Mouse (Mus musculus) limb, embryonic 14.5 days (tissue): Measurements from ENCODE around the gene Rps19. TPM values are rescaled to one million over a fixed set of nuclear protein-coding genes. Genes with fewer than 3 reads are reported as not detected.

Source experiments
- ATAC-seq: fragments of 200-750 bp; cut with Nextera tagmentation; 2 replicates; pipeline ENCODE4 v1.8.0; 2017; ENCODE audit warnings: low read depth, moderate number of reproducible peaks, moderate TSS enrichment; ENCODE audit not compliant: low FRiP score
- DNase-seq: peaks from one replicate; pipeline ENCODE4 v3.0.0-alpha.2; 2015; ENCODE audit warnings: low spot score
- H3K27ac ChIP-seq: fragments of 300-500 bp; sonication (generic); replicated peaks from 2 replicates; pipeline ENCODE4 v1.5.1; 2014; ENCODE audit warnings: low read depth, mild to moderate bottlenecking, low read length, moderate library complexity, mixed read lengths
- H3K27me3 ChIP-seq: fragments of 300-500 bp; sonication (generic); 2 replicates; pipeline ENCODE4 v1.6.1; 2014; ENCODE audit warnings: low read length, mixed read lengths; ENCODE audit not compliant: control insufficient read depth, insufficient read depth
- H3K36me3 ChIP-seq: fragments of 300-500 bp; sonication (generic); 2 replicates; pipeline ENCODE4 v1.6.1; 2014; ENCODE audit warnings: mild to moderate bottlenecking, low read length, moderate library complexity, mixed read lengths; ENCODE audit not compliant: control insufficient read depth, insufficient read depth
- H3K4me1 ChIP-seq: fragments of 300-500 bp; sonication (generic); 2 replicates; pipeline ENCODE4 v1.6.1; 2014; ENCODE audit warnings: antibody characterized with exemption, low read length, mixed read lengths; ENCODE audit not compliant: control insufficient read depth, insufficient read depth
- H3K4me2 ChIP-seq: fragments of 300-500 bp; sonication (generic); replicated peaks from 2 replicates; pipeline ENCODE4 v1.6.1; 2014; ENCODE audit warnings: low read depth, mild to moderate bottlenecking, low read length, moderate library complexity; ENCODE audit not compliant: severe bottlenecking
- H3K4me3 ChIP-seq: fragments of 300-500 bp; sonication (generic); replicated peaks from 2 replicates; pipeline ENCODE4 v1.5.1; 2014; ENCODE audit warnings: low read length
- H3K9ac ChIP-seq: fragments of 300-500 bp; sonication (generic); 2 replicates; pipeline ENCODE4 v1.6.1; 2014; ENCODE audit warnings: mild to moderate bottlenecking, low read depth, low read length, moderate library complexity; ENCODE audit not compliant: severe bottlenecking
- H3K9me3 ChIP-seq: fragments of 300-500 bp; sonication (generic); 2 replicates; pipeline ENCODE4 v1.6.1; 2016; ENCODE audit warnings: low read length; ENCODE audit not compliant: control insufficient read depth
- POLR2A ChIP-seq: fragments of 200-500 bp; IDR thresholded peaks from 2 replicates; pipeline ENCODE4 v1.8.0; 2012; ENCODE audit warnings: inconsistent platforms, mild to moderate bottlenecking, moderate library complexity, borderline replicate concordance; ENCODE audit not compliant: insufficient read depth, insufficient read length; ENCODE audit errors: extremely low read depth
- WGBS: fragments of 180-500 bp; shearing (Covaris S2); extraction: QIAGEN DNeasy Blood & Tissue Kit; methylation state at CpG from one replicate; pipeline ENCODE4 v1.1.7; 2014; 5-methylcytosine and 5-hydroxymethylcytosine counted together
- polyA plus RNA-seq, 2 experiments: library from polyadenylated mRNA; depleted of rRNA in 1 of 2; stranded (reverse) in 1 of 2; unstranded in 1 of 2; fragments of >200 nt; fragmentation: Nextera tagmentation in 1 of 2; extraction: Ambion mirVana in 1 of 2; gene quantifications; 2 replicates each; pipeline versions ENCODE4 v1.2.1 to v1.2.3; 2012 to 2014

The Rps19 gene
- polyA plus RNA-seq, 2 experiments = 1,323 to 3,666 TPM

GRCm38 (mm10) chr7:24877588-24877987, 6.6 kb upstream of the Rps19 start:
- no peak overlapping the region for H3K27ac ChIP-seq
- TF ChIP-seq POLR2A = no peak
- no peak overlapping the region for H3K4me2 ChIP-seq
- H3K36me3 ChIP-seq = no peaks in the 10 kb centered on the region
- no peak for ATAC-seq
- no peak for DNase-seq
- H3K27me3 ChIP-seq = no peaks in the 10 kb centered on the region
- H3K4me1 ChIP-seq = no peaks in the 10 kb centered on the region
- no peak overlapping the region for H3K4me3 ChIP-seq
- H3K9ac ChIP-seq = no peak overlapping the region
- WGBS = 44% methylated on average over 3 of the region's 3 CpGs
- no peaks in the 10 kb centered on the region for H3K9me3 ChIP-seq

- ATAC-seq (no peak), DNase-seq (no peak)
- Histone ChIP-seq H3K9me3 (no peaks in the 10 kb centered on the region), H3K4me1 (no peaks in the 10 kb centered on the region), H3K27me3 (no peaks in the 10 kb centered on the region), H3K9ac (no peak overlapping the region), H3K36me3 (no peaks in the 10 kb centered on the region), H3K4me3 (no peak overlapping the region), H3K4me2 (no peak overlapping the region), H3K27ac (no peak overlapping the region)
- 44% methylated on average over 2 of the region's 2 CpGs for WGBS
- TF ChIP-seq POLR2A = no peak
These were observed 4.6 kb upstream of the Rps19 start for GRCm38 (mm10) chr7:24879620-24880019.

- WGBS = 94% methylated on average over 9 of the region's 9 CpGs
- Histone ChIP-seq H3K9ac (no peak overlapping the region), H3K27me3 (no peaks in the 10 kb centered on the region), H3K27ac (no peak overlapping the region), H3K36me3 (peaks cover 23% of the 10 kb centered on the region), H3K4me3 (no peak overlapping the region), H3K4me1 (peaks cover 16% of the 10 kb centered on the region), H3K4me2 (no peak overlapping the region), H3K9me3 (no peaks in the 10 kb centered on the region)
- ATAC-seq (no peak), DNase-seq (no peak)
- no peak for TF ChIP-seq POLR2A
These were observed 1.6 kb upstream of the Rps19 start for GRCm38 (mm10) chr7:24882416-24883199.

GRCm38 (mm10) chr7:24884693-24885291, 621 bp downstream of the Rps19 start:
- Histone ChIP-seq H3K9ac (peak overlapping the region; percentile 100), H3K9me3 (no peaks in the 10 kb centered on the region), H3K27ac (peak overlapping the region; percentile 88), H3K4me1 (peaks cover 16% of the 10 kb centered on the region), H3K4me3 (peak overlapping the region; percentile 100), H3K27me3 (no peaks in the 10 kb centered on the region), H3K4me2 (peak overlapping the region; percentile 65), H3K36me3 (peaks cover 45% of the 10 kb centered on the region)
- 2% methylated on average over 46 of the region's 47 CpGs for WGBS
- DNase-seq = no peak
- TF ChIP-seq POLR2A = no peak
- no peak for ATAC-seq

GRCm38 (mm10) chr7:24885468-24886307, 1.5 kb downstream of the Rps19 start:
- peak overlapping the region; percentile 65 for H3K4me2 ChIP-seq
- no peak overlapping the region; the same call in 1 of the 2 replicates for H3K27ac ChIP-seq
- TF ChIP-seq POLR2A = no peak
- H3K4me3 ChIP-seq = peak overlapping the region; percentile 100
- peaks cover 52% of the 10 kb centered on the region for H3K36me3 ChIP-seq
- H3K4me1 ChIP-seq = peaks cover 16% of the 10 kb centered on the region
- ATAC-seq (no peak), DNase-seq (no peak)
- 38% methylated on average over 12 of the region's 12 CpGs for WGBS
- no peaks in the 10 kb centered on the region for H3K27me3 ChIP-seq
- no peaks in the 10 kb centered on the region for H3K9me3 ChIP-seq
- peak overlapping the region; percentile 100 for H3K9ac ChIP-seq
